Mouse (Mus musculus) midbrain, embryonic 14.5 days (tissue): Measurements from ENCODE around the gene St3gal2. TPM values are rescaled to one million over a fixed set of nuclear protein-coding genes. Genes with fewer than 3 reads are reported as not detected.
"Not testable (repeated sequence)": the region's sequence is repeated elsewhere in the genome, so short reads cannot be mapped to it uniquely, and the experiment has no call there.

ENCODE experiments used
- ATAC-seq: fragments of 200-750 bp; cut with Nextera tagmentation; 2 replicates; pipeline ENCODE4 v1.8.0; 2017; ENCODE audit warnings: moderate number of reproducible peaks, moderate library complexity; ENCODE audit not compliant: low FRiP score, low TSS enrichment
- DNase-seq: peaks from one replicate; pipeline ENCODE4 v3.0.0-alpha.2; 2015
- H3K27ac ChIP-seq: fragments of 300-500 bp; sonication (generic); replicated peaks from 2 replicates; pipeline ENCODE4 v1.5.1; 2014; ENCODE audit warnings: mild to moderate bottlenecking, low read depth, low read length, moderate library complexity
- H3K27me3 ChIP-seq: fragments of 300-500 bp; sonication (generic); 2 replicates; pipeline ENCODE4 v1.6.1; 2014; ENCODE audit warnings: low read length, control low read depth, mixed read lengths; ENCODE audit not compliant: control insufficient read depth, insufficient read depth
- H3K36me3 ChIP-seq: fragments of 300-500 bp; sonication (generic); 2 replicates; pipeline ENCODE4 v1.6.1; 2014; ENCODE audit warnings: low read length, control low read depth; ENCODE audit not compliant: control insufficient read depth, insufficient read depth
- H3K4me1 ChIP-seq: fragments of 300-500 bp; sonication (generic); 2 replicates; pipeline ENCODE4 v1.6.1; 2014; ENCODE audit warnings: mild to moderate bottlenecking, antibody characterized with exemption, low read length, control low read depth; ENCODE audit not compliant: control insufficient read depth, insufficient read depth
- H3K4me2 ChIP-seq: fragments of 300-500 bp; sonication (generic); 2 replicates; pipeline ENCODE4 v1.6.1; 2014; ENCODE audit warnings: mild to moderate bottlenecking, low read length, moderate library complexity
- H3K4me3 ChIP-seq: fragments of 300-500 bp; sonication (generic); replicated peaks from 2 replicates; pipeline ENCODE4 v1.5.1; 2014; ENCODE audit warnings: low read depth, low read length
- H3K9ac ChIP-seq: fragments of 300-500 bp; sonication (generic); replicated peaks from 2 replicates; pipeline ENCODE4 v1.6.1; 2014; ENCODE audit warnings: mild to moderate bottlenecking, low read length, moderate library complexity
- H3K9me3 ChIP-seq: fragments of 300-500 bp; sonication (generic); 2 replicates; pipeline ENCODE4 v1.6.1; 2016; ENCODE audit warnings: low read length, control low read depth, mixed read lengths; ENCODE audit not compliant: control insufficient read depth
- WGBS: fragments of 180-500 bp; shearing (Covaris S2); extraction: QIAGEN DNeasy Blood & Tissue Kit; methylation state at CpG from one replicate; pipeline ENCODE4 v1.1.7; 2014; 5-methylcytosine and 5-hydroxymethylcytosine counted together
- polyA plus RNA-seq: library from polyadenylated mRNA; unstranded; fragments of >200 nt; fragmentation: Nextera tagmentation; extraction: Ambion mirVana; gene quantifications from 2 replicates; pipeline ENCODE4 v1.2.1, GENCODE M21; 2014

St3gal2 gene
- polyA plus RNA-seq, 1 experiment from 2014 or later = 16.5 TPM

GRCm38 (mm10) chr8:110944276-110944876, 24.7 kb downstream of the St3gal2 start:
- no peaks in the 10 kb centered on the region for H3K27me3 ChIP-seq
- H3K36me3 ChIP-seq = no peaks in the 10 kb centered on the region
- 92% methylated on average over 7 of the region's 7 CpGs for WGBS
- DNase-seq (no peak), ATAC-seq (no peak)
- H3K9ac ChIP-seq = no peak overlapping the region
- no peaks in the 10 kb centered on the region for H3K4me1 ChIP-seq
- H3K27ac ChIP-seq = no peak overlapping the region
- no peak overlapping the region for H3K4me3 ChIP-seq
- H3K4me2 ChIP-seq = no peak overlapping the region
- no peaks in the 10 kb centered on the region for H3K9me3 ChIP-seq

GRCm38 (mm10) chr8:110945716-110946115, 26.0 kb downstream of the St3gal2 start:
- Histone ChIP-seq H3K9ac (no peak overlapping the region), H3K27ac (no peak overlapping the region), H3K4me3 (no peak overlapping the region), H3K36me3 (no peaks in the 10 kb centered on the region), H3K4me2 (no peak overlapping the region), H3K9me3 (no peaks in the 10 kb centered on the region), H3K27me3 (no peaks in the 10 kb centered on the region), H3K4me1 (0 out of 2 replicates have a peak, but pooled peaks cover 3% of the 10 kb centered on the region)
- DNase-seq (no peak), ATAC-seq (no peak)
- WGBS = 83% methylated on average over 4 of the region's 4 CpGs

GRCm38 (mm10) chr8:110950065-110950484, 30.4 kb downstream of the St3gal2 start:
- H3K9me3 ChIP-seq = no peaks in the 10 kb centered on the region
- H3K9ac ChIP-seq = no peak overlapping the region
- 71% methylated on average over 17 of the region's 17 CpGs for WGBS
- H3K27me3 ChIP-seq = no peaks in the 10 kb centered on the region
- H3K4me2 ChIP-seq = peak overlapping the region; percentile 17; the same call in 1 of the 2 replicates
- no peaks in the 10 kb centered on the region for H3K36me3 ChIP-seq
- ATAC-seq = no peak
- H3K27ac ChIP-seq = peak overlapping the region; percentile 57; the same call in 1 of the 2 replicates
- 0 out of 2 replicates have a peak, but pooled peaks cover 3% of the 10 kb centered on the region for H3K4me1 ChIP-seq
- peak; percentile 56 for DNase-seq
- H3K4me3 ChIP-seq = no peak overlapping the region

GRCm38 (mm10) chr8:110954776-110955175, 35.1 kb downstream of the St3gal2 start:
- H3K27ac ChIP-seq = no peak overlapping the region
- no peaks in the 10 kb centered on the region for H3K9me3 ChIP-seq
- ATAC-seq = no peak
- peaks cover 26% of the 10 kb centered on the region for H3K36me3 ChIP-seq
- no peak overlapping the region for H3K4me2 ChIP-seq
- no peak overlapping the region for H3K4me3 ChIP-seq
- 83% methylated on average over 8 of the region's 8 CpGs for WGBS
- H3K4me1 ChIP-seq = 0 out of 2 replicates have a peak, but pooled peaks cover 3% of the 10 kb centered on the region
- DNase-seq = no peak
- no peaks in the 10 kb centered on the region for H3K27me3 ChIP-seq
- no peak overlapping the region for H3K9ac ChIP-seq

- ATAC-seq (no peak), DNase-seq (no peak)
- Histone ChIP-seq H3K4me1 (no peaks in the 10 kb centered on the region), H3K4me2 (no peak overlapping the region), H3K9ac (no peak overlapping the region), H3K27ac (0 out of 2 replicates have a peak overlapping the region, but pooled peaks have one; percentile 1), H3K27me3 (no peaks in the 10 kb centered on the region), H3K4me3 (no peak overlapping the region), H3K36me3 (peaks cover 35% of the 10 kb centered on the region), H3K9me3 (no peaks in the 10 kb centered on the region)
- WGBS = 84% methylated on average over 15 of the region's 15 CpGs
Observed at GRCm38 (mm10) chr8:110956619-110957450, 37.1 kb downstream of the St3gal2 start.

GRCm38 (mm10) chr8:110957471-110957870, 37.7 kb downstream of the St3gal2 start:
- DNase-seq (no peak), ATAC-seq (no peak)
- WGBS = 91% methylated on average over 19 of the region's 19 CpGs
- Histone ChIP-seq H3K27me3 (no peaks in the 10 kb centered on the region), H3K36me3 (peaks cover 41% of the 10 kb centered on the region), H3K9me3 (no peaks in the 10 kb centered on the region), H3K4me1 (no peaks in the 10 kb centered on the region), H3K9ac (no peak overlapping the region), H3K4me2 (no peak overlapping the region), H3K27ac (no peak overlapping the region), H3K4me3 (no peak overlapping the region)

- Histone ChIP-seq H3K36me3 (peaks cover 46% of the 10 kb centered on the region), H3K27me3 (no peaks in the 10 kb centered on the region), H3K4me2 (no peak overlapping the region), H3K9me3 (no peaks in the 10 kb centered on the region), H3K9ac (no peak overlapping the region), H3K4me1 (no peaks in the 10 kb centered on the region), H3K27ac (no peak overlapping the region), H3K4me3 (no peak overlapping the region)
- WGBS = 88% methylated on average over 5 of the region's 5 CpGs
- ATAC-seq (no peak), DNase-seq (no peak)
Observed at GRCm38 (mm10) chr8:110958135-110958534, 38.4 kb downstream of the St3gal2 start.

- not testable (repeated sequence) for H3K4me2 ChIP-seq, DNase-seq, H3K9me3 ChIP-seq, ATAC-seq, H3K4me3 ChIP-seq, H3K27ac ChIP-seq, H3K4me1 ChIP-seq, H3K27me3 ChIP-seq, H3K9ac ChIP-seq
- H3K36me3 ChIP-seq = peaks cover 49% of the 10 kb centered on the region
- 94% methylated on average over 7 of the region's 7 CpGs for WGBS
Observed at GRCm38 (mm10) chr8:110958553-110958952, 38.8 kb downstream of the St3gal2 start.
